Mouse (Mus musculus): ENCODE measurements at regions not wholly inside any gene's neighbourhood (a gene's known extent, or its start where the extent isn't known, plus 50 kb on each side); places are given as distances from the start of the nearest gene placed in this dataset.

GRCm38 (mm10) chr3:116197966-116198365 lies 55.3 kb downstream of the Gpr88 start:
- 49% methylated on average over 3 of the region's 3 CpGs for WGBS (ENCODE audit: insufficient replicate concordance)
- Histone ChIP-seq H3K9ac (replicated peaks) (no peak overlapping the region), H3K27me3 (ENCODE audit: insufficient read depth, low read length) (no peaks in the 10 kb centered on the region), H3K9me3 (ENCODE audit: low read length) (no peaks in the 10 kb centered on the region), H3K36me3 (replicated peaks; ENCODE audit: insufficient read depth, low read length) (no peaks in the 10 kb centered on the region), H3K4me2 (ENCODE audit: low read depth, low read length) (no peak overlapping the region), H3K27ac (ENCODE audit: low read depth) (no peak overlapping the region), H3K4me3 (ENCODE audit: low read depth, low read length) (no peak overlapping the region), H3K4me1 (ENCODE audit: insufficient read depth) (no peaks in the 10 kb centered on the region)
- TF ChIP-seq EP300 (IDR thresholded peaks at IDR 0.05; ENCODE audit: low read depth), result no peak
- DNase-seq (no peak), ATAC-seq (no peak)

- TF ChIP-seq EP300 (IDR thresholded peaks at IDR 0.05; ENCODE audit: low read depth), result no peak
- no peak for TF ChIP-seq CTCF (IDR thresholded peaks at IDR 0.05; ENCODE audit: low read depth)
- Histone ChIP-seq H3K4me2 (ENCODE audit: low read depth, low read length) (no peak overlapping the region), H3K4me1 (ENCODE audit: insufficient read depth) (no peaks in the 10 kb centered on the region), H3K27ac (ENCODE audit: low read depth) (no peak overlapping the region), H3K36me3 (replicated peaks; ENCODE audit: insufficient read depth, low read length) (no peaks in the 10 kb centered on the region), H3K27me3 (ENCODE audit: insufficient read depth, low read length) (no peaks in the 10 kb centered on the region), H3K9ac (replicated peaks) (no peak overlapping the region), H3K4me3 (ENCODE audit: low read depth, low read length) (no peak overlapping the region), H3K9me3 (ENCODE audit: low read length) (no peaks in the 10 kb centered on the region)
- ATAC-seq (no peak), DNase-seq (no peak)
- WGBS (ENCODE audit: insufficient replicate concordance), result 78% methylated on average over 3 of the region's 3 CpGs
Observed at GRCm38 (mm10) chr3:116194701-116195100, 58.6 kb downstream of the Gpr88 start.

- WGBS (ENCODE audit: insufficient replicate concordance), result 66% methylated on average over 6 of the region's 6 CpGs
- H3K27me3 ChIP-seq (ENCODE audit: insufficient read depth, low read length), result no peaks in the 10 kb centered on the region
- no peak overlapping the region for H3K4me2 ChIP-seq (ENCODE audit: low read depth, low read length)
- H3K9ac ChIP-seq (replicated peaks), result no peak overlapping the region
- no peaks in the 10 kb centered on the region for H3K4me1 ChIP-seq (ENCODE audit: insufficient read depth)
- DNase-seq, result no peak
- H3K36me3 ChIP-seq (replicated peaks; ENCODE audit: insufficient read depth, low read length), result no peaks in the 10 kb centered on the region
- H3K4me3 ChIP-seq (ENCODE audit: low read depth, low read length), result no peak overlapping the region
- H3K9me3 ChIP-seq (ENCODE audit: low read length), result no peaks in the 10 kb centered on the region
- H3K27ac ChIP-seq (ENCODE audit: low read depth), result no peak overlapping the region
- TF ChIP-seq EP300 (IDR thresholded peaks at IDR 0.05; ENCODE audit: low read depth) (no peak), CTCF (IDR thresholded peaks at IDR 0.05; ENCODE audit: low read depth) (no peak)
- ATAC-seq, result no peak
Observed at GRCm38 (mm10) chr3:116191261-116191660, 61.8 kb upstream of the Vcam1 start.

GRCm38 (mm10) chr3:116190727-116191126 lies 61.2 kb upstream of the Vcam1 start:
- no peak for DNase-seq
- 53% methylated on average over 2 of the region's 2 CpGs for WGBS (ENCODE audit: insufficient replicate concordance)

GRCm38 (mm10) chr3:116189363-116190100 lies 60.0 kb upstream of the Vcam1 start:
- Histone ChIP-seq H3K36me3 (replicated peaks; ENCODE audit: insufficient read depth, low read length) (no peaks in the 10 kb centered on the region), H3K9me3 (ENCODE audit: low read length) (no peaks in the 10 kb centered on the region), H3K27ac (ENCODE audit: low read depth) (0 out of 2 replicates have a peak overlapping the region, but pooled peaks have one; percentile 16), H3K4me1 (ENCODE audit: insufficient read depth) (no peaks in the 10 kb centered on the region), H3K4me3 (ENCODE audit: low read depth, low read length) (no peak overlapping the region), H3K27me3 (ENCODE audit: insufficient read depth, low read length) (no peaks in the 10 kb centered on the region), H3K9ac (replicated peaks) (no peak overlapping the region), H3K4me2 (ENCODE audit: low read depth, low read length) (no peak overlapping the region)
- DNase-seq, result no peak
- TF ChIP-seq CTCF (IDR thresholded peaks at IDR 0.05; ENCODE audit: low read depth) (no peak), EP300 (IDR thresholded peaks at IDR 0.05; ENCODE audit: low read depth) (peak; percentile 43; the same call in 1 of the 2 replicates)
- peak; percentile 50; the same call in 1 of the 2 replicates for ATAC-seq
- 68% methylated on average over 6 of the region's 6 CpGs for WGBS (ENCODE audit: insufficient replicate concordance)

More at GRCm38 (mm10) chr3:116190727-116191126, 61.2 kb upstream of the Vcam1 start:
- Histone ChIP-seq H3K4me3 (ENCODE audit: low read depth, low read length) (no peak overlapping the region), H3K4me1 (ENCODE audit: insufficient read depth) (no peaks in the 10 kb centered on the region), H3K36me3 (replicated peaks; ENCODE audit: insufficient read depth, low read length) (no peaks in the 10 kb centered on the region), H3K9ac (replicated peaks) (no peak overlapping the region), H3K27ac (ENCODE audit: low read depth) (no peak overlapping the region), H3K27me3 (ENCODE audit: insufficient read depth, low read length) (no peaks in the 10 kb centered on the region), H3K9me3 (ENCODE audit: low read length) (no peaks in the 10 kb centered on the region), H3K4me2 (ENCODE audit: low read depth, low read length) (no peak overlapping the region)
- no peak for ATAC-seq
- TF ChIP-seq CTCF (IDR thresholded peaks at IDR 0.05; ENCODE audit: low read depth) (no peak), EP300 (IDR thresholded peaks at IDR 0.05; ENCODE audit: low read depth) (no peak)

GRCm38 (mm10) chr3:116185206-116185605 lies 55.7 kb upstream of the Vcam1 start:
- H3K9me3 ChIP-seq (ENCODE audit: low read length), result no peaks in the 10 kb centered on the region
- no peak overlapping the region for H3K4me2 ChIP-seq (ENCODE audit: low read depth, low read length)
- no peaks in the 10 kb centered on the region for H3K36me3 ChIP-seq (replicated peaks; ENCODE audit: insufficient read depth, low read length)
- H3K4me1 ChIP-seq (ENCODE audit: insufficient read depth), result 0 out of 2 replicates have a peak, but pooled peaks cover 2% of the 10 kb centered on the region
- 0 out of 2 replicates have a peak overlapping the region, but pooled peaks have one; percentile 8 for H3K4me3 ChIP-seq (ENCODE audit: low read depth, low read length)
- H3K9ac ChIP-seq (replicated peaks), result no peak overlapping the region
- ATAC-seq (no peak), DNase-seq (no peak)
- H3K27ac ChIP-seq (ENCODE audit: low read depth), result peak overlapping the region; percentile 45; the same call in 1 of the 2 replicates
- 68% methylated on average over 7 of the region's 7 CpGs for WGBS (ENCODE audit: insufficient replicate concordance)
- TF ChIP-seq EP300 (IDR thresholded peaks at IDR 0.05; ENCODE audit: low read depth) (no peak), CTCF (IDR thresholded peaks at IDR 0.05; ENCODE audit: low read depth) (no peak)
- H3K27me3 ChIP-seq (ENCODE audit: insufficient read depth, low read length), result no peaks in the 10 kb centered on the region

All from liver, postnatal 0 days (tissue).